Mouse (Mus musculus) CD8-positive naive resting alpha-beta T cell, adult 57 days (primary cell): ENCODE results near the gene Rangrf. TPM values are rescaled to one million over a fixed set of nuclear protein-coding genes. Genes with fewer than 3 reads are reported as not detected.

Experiments used
- total RNA-seq: library from RNA; stranded (reverse); gene quantifications from one replicate; pipeline ENCODE4 v1.2.4, GENCODE M21; 2023

The Rangrf gene
- total RNA-seq: 10.7 TPM

DNA sequence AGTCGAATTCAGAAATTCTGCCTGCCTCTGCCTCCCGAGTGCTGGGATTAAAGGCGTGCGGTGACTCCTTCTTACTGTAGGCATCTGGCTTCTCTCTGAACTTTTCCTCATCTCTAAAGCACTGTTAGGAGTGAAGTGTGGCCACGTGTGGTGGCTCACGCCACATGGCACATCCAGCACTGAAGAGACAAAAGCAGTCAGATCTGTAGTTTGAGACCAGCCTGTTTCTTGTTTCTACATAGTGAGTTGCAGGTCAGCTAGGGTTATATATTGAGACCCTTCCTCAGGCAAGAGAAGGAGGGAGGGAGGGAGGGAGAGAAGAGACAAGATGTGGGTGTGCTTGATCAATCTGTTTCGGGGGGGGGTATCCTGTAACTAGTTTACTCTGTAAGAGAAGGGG lies at the start of gene Rangrf:
TSS of gene Rangrf (minus strand) at position 101 of the 400 bp plus-strand sequence.

GRCm38 (mm10) chr11:69015644-69016441 lies 40.9 kb upstream of the Rangrf start, which contains the start of gene Ctc1:
TSS of gene Ctc1 (plus strand) at chr11:69015911.

DNA sequence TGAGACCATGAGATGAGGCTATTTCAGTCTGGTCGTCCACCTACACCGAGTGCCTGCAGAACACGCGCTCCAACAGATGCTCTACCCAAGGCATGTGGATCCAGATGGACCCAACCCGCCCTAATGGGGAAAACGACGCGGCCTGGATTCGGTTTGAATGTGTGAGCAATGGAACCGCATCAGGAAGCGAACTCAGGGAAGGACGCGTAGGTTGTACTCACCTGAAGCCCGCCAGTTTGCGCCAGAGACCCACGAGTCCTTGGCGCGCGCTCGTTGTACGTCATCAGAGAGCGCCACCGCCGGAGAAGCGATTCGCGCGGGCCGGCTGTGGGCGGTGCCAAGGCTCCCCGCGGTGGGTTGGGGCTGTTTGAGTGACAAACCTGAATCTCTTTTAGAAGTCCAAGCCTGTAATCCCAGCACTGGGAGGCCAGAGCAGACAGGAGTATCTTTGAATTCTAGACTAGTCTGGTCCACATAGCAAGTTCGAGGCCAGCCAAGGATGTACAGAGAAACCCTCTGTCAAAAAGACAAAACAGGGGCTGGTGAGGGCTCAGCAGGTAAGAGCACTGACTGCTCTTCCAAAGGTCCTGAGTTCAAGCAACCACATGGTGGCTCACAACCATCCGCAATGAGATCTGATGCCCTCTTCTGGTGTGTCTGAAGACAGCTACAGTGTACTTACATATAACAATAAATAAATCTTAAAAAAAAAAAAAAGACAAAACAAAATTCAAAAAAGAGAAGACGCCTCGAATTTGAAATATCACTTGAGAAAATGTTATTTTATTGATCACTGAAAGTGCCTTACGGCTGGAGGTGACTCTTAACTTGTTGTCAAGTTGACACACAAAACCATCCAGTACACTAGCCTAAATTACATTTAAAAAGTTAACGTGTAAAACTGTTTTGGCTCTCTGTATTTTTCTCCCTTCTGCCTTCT lies 33.5 kb upstream of the Rangrf start, which contains the start of gene Pfas:
TSS of gene Pfas (minus strand) at position 279 of the 940 bp plus-strand sequence.

DNA sequence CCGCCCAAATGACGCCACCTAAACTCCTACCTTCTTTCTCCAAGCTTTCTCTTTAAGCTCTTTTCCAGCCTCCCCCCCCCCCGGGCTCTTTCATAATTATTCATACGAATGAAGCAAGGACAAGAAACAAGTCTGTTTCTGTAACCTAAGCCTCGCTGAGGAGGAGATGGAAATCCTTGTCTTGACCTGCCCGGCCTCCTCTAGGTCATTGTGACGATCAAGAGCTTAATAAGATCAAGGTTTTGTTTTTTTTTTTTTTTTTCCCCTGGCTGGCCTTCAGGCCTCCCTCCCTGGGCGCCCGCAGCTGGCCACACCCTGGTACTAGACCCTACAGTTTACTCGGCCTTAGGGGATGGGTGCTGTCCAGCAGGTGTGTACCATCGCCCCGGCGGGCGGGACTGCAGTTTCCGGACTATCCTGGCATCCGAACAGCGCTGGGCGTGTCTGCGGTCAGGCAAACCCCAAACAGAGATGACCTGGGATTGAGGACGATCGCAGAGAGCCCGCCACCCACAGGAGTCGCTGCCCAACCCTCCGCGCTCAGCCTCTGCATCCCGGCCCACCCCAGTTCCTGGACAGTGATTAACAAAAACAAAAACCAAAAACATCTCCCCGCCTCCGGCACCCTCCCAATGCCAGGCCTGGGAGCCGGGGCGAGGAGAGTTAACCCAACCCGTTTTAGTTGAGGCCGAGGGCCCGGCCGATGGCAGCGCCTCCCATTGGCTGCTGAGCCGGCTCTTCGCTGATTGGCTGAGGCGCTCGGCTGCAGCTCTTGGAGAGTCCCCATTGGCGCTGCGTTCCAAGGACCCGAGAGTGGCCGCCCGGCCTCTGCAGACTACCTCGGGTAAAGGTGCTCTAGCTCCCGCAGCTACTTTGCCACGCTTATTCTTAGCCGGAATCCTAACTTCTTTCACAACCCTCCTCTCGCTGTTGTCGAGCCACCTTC lies 7.4 kb downstream of the Rangrf start, which contains the start of gene Slc25a35:
TSS of gene Slc25a35 (plus strand) at position 795 of the 946 bp plus-strand sequence.

GRCm38 (mm10) chr11:68957308-68957707 lies 17.7 kb downstream of the Rangrf start, which contains the start of gene Arhgef15:
TSS of gene Arhgef15 (minus strand) at chr11:68957480.

DNA sequence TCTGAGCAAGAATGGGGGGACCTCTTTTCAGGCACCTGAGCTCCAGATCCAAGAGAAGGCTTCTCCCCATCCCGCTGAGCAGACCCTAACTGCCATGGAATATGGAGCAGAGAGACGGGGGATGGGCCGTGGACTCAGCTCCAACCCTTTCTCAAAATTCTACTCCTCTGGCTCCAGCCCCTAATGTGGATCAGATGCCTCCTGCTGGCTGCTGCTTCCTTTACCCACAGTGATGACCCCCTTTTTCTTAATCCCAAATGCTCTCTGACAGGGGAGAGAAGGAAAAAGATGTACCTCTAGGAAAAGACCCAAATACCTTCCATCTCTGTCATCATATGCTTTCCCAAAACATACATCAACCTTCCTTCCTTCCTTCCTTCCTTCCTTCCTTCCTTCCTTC lies 48.0 kb downstream of the Rangrf start, which contains the start of gene Odf4:
TSS of gene Odf4 (minus strand) at position 101 of the 400 bp plus-strand sequence.

Other genes starting within 250 kb of the Rangrf start
- gene Ndel1, start 103.3 kb downstream of the Rangrf start, total RNA-seq: 74.7 TPM
- gene Rnf222, start 86.6 kb downstream of the Rangrf start, total RNA-seq: not detected
- 3,156 TPM for gene Rpl26, start 73.6 kb downstream of the Rangrf start, total RNA-seq
- not detected for gene Odf4, start 48.1 kb downstream of the Rangrf start, total RNA-seq
- gene Arhgef15, start 17.7 kb downstream of the Rangrf start, total RNA-seq: not detected
- gene Slc25a35, start 7.1 kb downstream of the Rangrf start, total RNA-seq: 1.9 TPM
- gene Pfas, start 33.3 kb upstream of the Rangrf start, total RNA-seq: 28.8 TPM
- gene Ctc1, start 40.7 kb upstream of the Rangrf start, total RNA-seq: 22.0 TPM
- 1.1 TPM for gene Aurkb, start 70.5 kb upstream of the Rangrf start, total RNA-seq
- gene Borcs6, start 84.5 kb upstream of the Rangrf start, total RNA-seq: 10.6 TPM
- gene Tmem107, start 95.6 kb upstream of the Rangrf start, total RNA-seq: 3.6 TPM
- gene Vamp2, start 113.3 kb upstream of the Rangrf start, total RNA-seq: 328 TPM
- gene Per1, start 120.0 kb upstream of the Rangrf start, total RNA-seq: 415 TPM
- gene Hes7, start 145.2 kb upstream of the Rangrf start, total RNA-seq: not detected
- not detected for gene 9130213A22Rik, start 147.4 kb upstream of the Rangrf start, total RNA-seq
- 0.40 TPM for gene Aloxe3, start 150.7 kb upstream of the Rangrf start, total RNA-seq
- gene Alox12b, start 181.8 kb upstream of the Rangrf start, total RNA-seq: not detected
- gene Alox8, start 222.7 kb upstream of the Rangrf start, total RNA-seq: not detected